Mouse (Mus musculus) heart, postnatal 10 days (tissue): ENCODE measurements around the gene Maml3. TPM values are rescaled to one million over a fixed set of nuclear protein-coding genes. Genes with fewer than 3 reads are reported as not detected.

Experiments used
- DNase-seq, 2 experiments: peaks; one replicate each; pipeline ENCODE4 v3.0.0; 2021
- intact Hi-C: fragments of 180-260 bp; cut with DNase I; formaldehyde crosslinking; loops from one replicate; pipeline ENCODE4 v1.15.1; 2025
- total RNA-seq, 2 experiments: library from RNA; stranded (reverse); gene quantifications; 2 replicates each; pipeline ENCODE4 v1.2.3; 2021

Maml3 gene
- total RNA-seq, 2 experiments from 2014 or later: 5.4 to 5.6 TPM

DNA sequence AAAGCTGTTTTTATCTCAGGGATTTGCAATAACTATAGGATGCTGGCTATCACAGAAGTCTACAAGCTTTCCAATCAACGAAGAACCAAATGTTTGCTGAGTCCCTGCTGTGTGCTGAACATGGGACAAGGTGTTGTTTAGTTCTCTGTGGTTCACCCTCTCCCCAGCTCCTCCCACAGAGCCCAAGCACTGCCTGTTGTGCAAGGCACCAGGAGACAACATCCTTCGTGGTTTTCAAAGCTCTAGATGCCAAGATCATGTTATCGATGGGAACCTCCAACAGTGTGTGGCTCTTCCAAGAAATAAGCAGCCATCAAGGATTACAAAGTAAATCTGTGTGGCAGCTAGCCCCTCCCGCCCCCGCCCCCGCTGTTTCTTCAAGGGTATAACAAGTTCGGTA, 374.2 kb downstream of the Maml3 start:
- intact Hi-C loops: no loop called here
- DNase-seq: no peak

- DNase-seq: no peak
- intact Hi-C loops: no loop called here
These were observed 375.6 kb downstream of the Maml3 start for GRCm38 (mm10) chr3:51729109-51729918.

GRCm38 (mm10) chr3:51728456-51728855, 376.4 kb downstream of the Maml3 start:
- intact Hi-C loops: no loop called here
- DNase-seq: peak; percentile 36 to 39

- DNase-seq: peak; percentile 36 to 41
These were observed 376.9 kb downstream of the Maml3 start for GRCm38 (mm10) chr3:51727968-51728367.

DNA sequence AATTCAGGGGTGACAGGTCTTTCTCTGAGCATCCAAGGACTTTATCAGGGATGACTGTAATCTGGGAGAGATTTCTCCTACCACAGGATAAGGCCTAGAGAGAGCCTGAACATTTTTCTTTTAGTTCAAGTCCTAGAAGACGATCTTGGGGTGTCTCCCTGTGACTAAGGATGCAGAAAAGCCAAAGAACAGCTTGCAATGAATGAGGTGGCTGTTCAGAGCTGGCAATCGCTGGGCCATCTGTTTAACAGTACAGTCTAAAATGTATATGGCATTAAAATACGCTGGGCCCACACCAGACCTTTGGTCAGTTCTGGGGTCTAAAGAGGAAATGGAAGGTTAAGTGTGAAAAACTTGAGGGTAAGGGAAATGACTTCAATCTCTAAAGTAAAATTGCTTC, 377.4 kb downstream of the Maml3 start:
- intact Hi-C loops: no loop called here

More at GRCm38 (mm10) chr3:51727968-51728367, 376.9 kb downstream of the Maml3 start:
- intact Hi-C loops: no loop called here

DNA sequence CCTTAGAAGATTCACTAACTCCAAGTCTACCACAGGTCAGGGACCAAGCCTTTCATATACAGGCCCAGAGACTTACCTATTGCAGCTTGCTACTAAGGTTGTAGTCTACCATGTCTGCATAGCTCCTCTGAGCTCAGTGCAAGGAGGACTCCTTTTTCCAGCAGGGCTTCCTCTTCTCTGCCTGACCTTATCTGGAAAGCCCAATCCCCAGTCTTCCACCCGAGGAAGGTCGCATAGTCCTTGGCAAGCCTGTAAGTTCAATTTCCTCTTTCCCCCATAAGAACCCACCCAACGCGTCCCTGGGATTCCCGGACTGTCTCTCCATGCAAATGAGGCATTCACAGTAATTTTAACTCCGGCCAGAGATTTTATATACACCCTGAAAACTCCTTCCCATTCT, 378.6 kb downstream of the Maml3 start:
- intact Hi-C loops: no loop called here
- no peak for DNase-seq

More for the DNA sequence above, 377.4 kb downstream of the Maml3 start:
- no peak for DNase-seq

- no peak for DNase-seq
- intact Hi-C loops: no loop called here
These were observed 384.9 kb downstream of the Maml3 start for GRCm38 (mm10) chr3:51719982-51720381.

DNA sequence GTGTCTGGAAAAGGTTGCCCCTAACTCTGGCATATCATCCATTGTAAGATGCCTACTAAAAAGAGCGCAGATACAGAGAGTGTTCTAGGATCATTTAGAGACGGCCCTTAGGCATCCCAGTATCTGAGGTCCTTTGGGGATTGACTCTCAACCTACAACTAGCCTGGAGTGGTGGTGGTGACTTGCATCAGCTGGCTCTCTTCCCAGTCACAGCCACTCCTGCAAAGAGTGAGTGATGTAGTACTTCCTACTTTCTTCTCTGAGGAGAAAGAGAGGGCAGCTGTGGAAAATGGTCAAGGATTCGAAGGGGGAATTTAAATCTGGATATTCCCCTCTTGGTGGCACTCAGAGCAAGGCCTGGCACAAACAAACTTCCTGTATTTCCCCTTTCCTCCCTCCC, 385.5 kb downstream of the Maml3 start:
- intact Hi-C loops: no loop called here
- DNase-seq: peak; percentile 25 to 43

DNA sequence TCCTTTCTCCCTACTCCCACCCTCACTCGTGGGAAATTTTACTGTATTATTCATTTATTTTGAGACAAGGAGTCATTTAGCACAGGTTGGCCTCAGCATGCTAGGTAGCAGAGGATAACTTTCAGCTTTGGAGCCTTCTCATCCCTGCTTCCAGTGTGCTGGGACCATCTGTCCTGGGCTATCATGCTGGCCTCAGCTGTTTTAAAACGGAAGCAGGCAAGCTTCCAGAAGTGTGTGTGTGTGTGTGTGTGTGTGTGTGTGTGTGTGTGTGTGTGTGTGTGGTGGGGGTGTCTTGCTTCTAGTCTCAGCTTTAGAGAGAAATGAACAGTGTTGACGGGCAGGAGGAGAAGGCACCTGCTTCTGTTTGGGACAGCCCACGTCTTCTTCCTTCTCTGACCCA, 387.0 kb downstream of the Maml3 start:
- peak in 1 of 2 experiments; percentile 28 for DNase-seq
- intact Hi-C loops: no loop called here

DNA sequence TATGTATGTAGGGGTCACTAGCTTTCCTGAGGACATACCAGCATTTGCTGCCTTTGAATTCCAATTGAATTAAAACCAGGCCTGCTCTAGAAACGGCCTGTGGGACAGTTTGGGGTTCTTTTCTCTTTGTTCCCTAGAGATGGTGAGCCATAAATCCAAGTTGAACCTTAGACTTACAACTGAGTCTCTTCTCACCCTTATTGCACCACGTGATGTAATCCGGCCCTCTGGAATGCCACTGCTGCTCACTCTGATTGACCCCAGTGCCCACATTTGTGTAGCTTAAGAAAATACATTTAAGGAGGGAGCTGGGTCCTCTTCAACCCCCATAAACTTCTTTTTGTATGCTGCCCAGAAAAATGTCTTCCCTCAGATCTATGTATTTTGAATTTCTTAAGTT, 387.4 kb downstream of the Maml3 start:
- intact Hi-C loops: no loop called here
- no peak for DNase-seq

GRCm38 (mm10) chr3:51714469-51714868, 390.4 kb downstream of the Maml3 start:
- DNase-seq: no peak
- intact Hi-C loops: no loop called here

GRCm38 (mm10) chr3:51713233-51713632, 391.6 kb downstream of the Maml3 start:
- no peak for DNase-seq
- intact Hi-C loops: no loop called here

GRCm38 (mm10) chr3:51712382-51712781, 392.5 kb downstream of the Maml3 start:
- intact Hi-C loops: no loop called here
- DNase-seq: peak in 1 of 2 experiments; percentile 37

DNA sequence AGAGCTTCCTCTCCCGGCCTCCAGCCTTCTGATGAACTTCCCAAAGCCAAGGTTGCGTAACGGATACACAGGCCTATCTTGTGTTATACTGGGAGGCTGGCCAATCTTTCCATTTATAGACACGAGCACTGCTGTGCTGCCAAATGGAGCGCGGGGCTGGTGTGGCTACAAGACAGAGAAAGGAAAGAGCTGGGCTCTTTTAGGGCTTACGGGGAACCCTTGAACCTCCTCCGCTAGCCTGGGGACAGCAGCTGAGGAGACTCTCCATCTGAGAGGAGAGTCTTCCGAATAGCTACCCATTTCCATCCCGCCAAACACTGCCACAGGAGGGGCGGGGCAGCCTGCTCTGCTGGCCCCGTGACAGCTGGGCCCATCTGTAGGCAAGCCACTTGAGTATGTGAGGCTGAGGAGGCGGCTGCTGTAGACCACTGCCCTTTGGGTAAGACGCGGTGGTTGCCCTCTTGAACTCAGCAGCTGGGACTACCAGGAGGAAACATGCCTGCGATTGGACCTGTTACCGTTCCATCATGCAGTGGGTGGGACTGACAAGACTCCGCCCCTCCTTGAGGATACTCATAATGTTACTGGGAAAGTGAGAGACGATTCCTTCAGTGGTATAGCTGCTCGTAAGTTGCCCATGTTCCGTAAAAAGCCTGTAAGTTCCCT, 396.0 kb downstream of the Maml3 start:
- intact Hi-C loops: loop anchor here (2.0 to 5.0 kb wide), 2 partner anchors 78 to 396 kb away; partner anchors contain the start of gene Maml3
- peak; percentile 94 for DNase-seq

GRCm38 (mm10) chr3:51708375-51708745, 396.5 kb downstream of the Maml3 start:
- intact Hi-C loops: loop anchor here (2.0 to 5.0 kb wide), 2 partner anchors 79 to 396 kb away; partner anchors contain the start of gene Maml3
- no peak for DNase-seq

DNA sequence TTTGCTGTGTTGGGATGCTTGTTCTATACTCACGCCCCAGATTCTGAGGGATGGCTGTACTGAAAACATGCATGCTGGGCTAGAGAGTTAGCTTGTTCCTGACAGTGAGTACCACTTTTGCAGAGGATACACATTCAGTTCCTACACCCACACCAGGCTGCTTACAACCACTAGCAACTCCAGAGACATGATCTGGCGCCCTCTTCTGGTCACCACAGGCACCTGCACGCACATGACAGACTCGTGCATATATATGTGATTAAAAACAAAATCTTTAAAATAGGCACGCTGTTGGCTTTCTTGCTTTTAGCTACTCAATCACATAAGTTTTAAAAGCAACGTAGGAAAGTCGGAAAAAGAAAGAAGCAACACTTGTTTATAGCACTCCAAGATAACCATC, 399.7 kb downstream of the Maml3 start:
- intact Hi-C loops: loop anchor here (5.0 kb wide), 1 partner anchor 82 kb away; no protein-coding TSS in a partner anchor
- no peak for DNase-seq

DNA sequence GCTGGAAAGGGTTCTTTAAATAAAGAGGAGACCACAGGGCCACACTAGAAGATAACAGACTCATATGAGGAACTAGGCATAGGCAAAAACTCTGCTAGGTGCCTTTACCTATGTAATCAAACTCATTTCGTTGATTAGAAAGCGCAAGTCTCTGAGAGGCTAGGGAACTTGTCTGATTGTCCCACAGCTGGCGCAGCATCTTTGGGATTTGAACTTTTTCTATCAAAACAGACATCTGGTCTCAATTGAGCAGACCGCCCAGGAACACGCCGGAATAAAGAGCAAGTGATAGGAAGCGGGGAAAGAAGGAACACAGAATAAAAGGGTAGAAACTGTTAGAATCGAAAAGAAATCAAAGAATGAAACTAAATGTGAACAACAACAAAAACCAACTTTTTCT, 401.4 kb downstream of the Maml3 start:
- DNase-seq: no peak
- intact Hi-C loops: loop anchor here (2.0 to 5.0 kb wide), 3 partner anchors 47 to 304 kb away; no protein-coding TSS in a partner anchor

GRCm38 (mm10) chr3:51702701-51703286, 402.1 kb downstream of the Maml3 start:
- DNase-seq: no peak
- intact Hi-C loops: loop anchor here (2.0 to 5.0 kb wide), 3 partner anchors 48 to 305 kb away; no protein-coding TSS in a partner anchor

DNA sequence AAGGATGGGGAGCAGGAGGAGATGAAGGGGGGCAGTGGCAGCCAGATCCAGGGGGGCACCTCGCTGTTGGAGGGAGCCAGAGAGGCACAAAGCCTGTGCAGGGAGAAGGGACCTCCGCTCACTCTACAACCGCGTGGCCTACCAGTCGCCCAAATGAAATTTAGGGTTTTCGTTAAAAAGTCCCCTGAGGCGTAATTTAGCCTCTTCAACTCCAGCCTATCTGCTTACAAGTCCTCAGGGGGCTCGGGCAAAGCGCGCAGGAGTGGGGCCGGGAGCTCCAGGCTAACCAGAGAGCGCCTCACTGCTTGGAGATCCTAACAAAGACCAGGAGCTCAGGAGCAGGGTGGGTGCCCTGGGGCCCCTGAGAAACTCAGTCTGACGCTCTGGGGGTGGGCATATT, 402.9 kb downstream of the Maml3 start:
- DNase-seq: peak; percentile 14 to 21
- intact Hi-C loops: loop anchor here (1.0 to 5.0 kb wide), 7 partner anchors 37 to 540 kb away; no protein-coding TSS in a partner anchor

DNA sequence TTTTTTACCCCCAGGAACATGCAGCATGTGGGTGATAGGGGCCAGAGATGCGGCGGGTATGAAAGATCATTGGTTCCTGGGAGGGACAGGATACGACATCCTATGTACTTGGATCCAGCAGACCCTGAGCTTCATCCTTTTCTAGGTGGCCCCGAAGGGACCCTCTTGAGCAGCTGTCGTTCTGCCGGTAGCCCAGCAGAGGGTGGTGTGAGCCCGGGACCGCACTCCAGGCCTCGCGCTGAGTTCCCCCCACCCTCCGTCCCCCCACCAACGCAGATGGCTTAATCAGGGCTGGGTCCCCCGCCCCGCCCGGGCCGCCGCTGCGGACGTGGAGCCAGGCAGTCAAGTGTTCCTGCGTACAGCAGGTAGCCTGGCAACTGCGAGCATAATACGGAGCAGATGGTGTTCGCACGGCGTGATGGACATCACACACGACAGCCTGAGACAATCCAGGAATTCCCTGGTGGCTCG, 403.6 kb downstream of the Maml3 start:
- intact Hi-C loops: loop anchor here (1.0 to 5.0 kb wide), 6 partner anchors 37 to 541 kb away; no protein-coding TSS in a partner anchor
- DNase-seq: peak; percentile 86 to 88
